ENCODE assay signal across 10 mouse cellular contexts in the genomic region with DNA sequence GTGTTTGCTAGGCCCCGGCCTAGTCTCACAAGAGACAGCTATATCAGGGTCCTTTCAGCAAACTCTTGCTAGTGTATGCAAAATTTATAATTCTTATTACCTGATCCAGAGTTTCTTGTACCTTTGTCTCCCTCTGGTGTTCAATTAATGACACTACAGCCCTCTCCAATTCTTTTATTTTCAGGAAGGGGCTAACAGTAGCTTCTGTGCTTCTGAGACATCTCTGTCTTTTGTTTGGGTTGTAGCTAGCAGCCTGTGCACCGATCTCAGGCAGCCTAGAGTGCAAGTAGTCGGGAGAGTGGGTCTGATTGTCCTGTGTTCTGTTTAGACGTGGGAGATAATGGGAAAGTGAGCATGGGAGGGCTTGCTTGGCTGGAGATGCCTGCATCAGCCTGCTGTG. TPM values are rescaled to one million over a fixed set of nuclear protein-coding genes. Genes with fewer than 3 reads are reported as not detected.
A peak's percentile ranks its signal among the peaks of the same experiment; 100 is the strongest.
DNase-seq lines count a peak whose midpoint lies in the region; ATAC-seq and TF ChIP-seq lines count a peak whose summit lies in the region.
"Had no signal": no experiment of that assay in that cellular context is flagged by ENCODE, and none has a peak within 500 bp of the region (broad histone marks: within the 10 kb centered on the region; RNA-seq: fewer than 3 reads in every experiment).

No protein-coding gene starts in this region.

- TF ChIP-seq POLR2A in MEL (IDR thresholded peaks at IDR 0.05; ENCODE audit: control insufficient read depth in 1 of 2, insufficient read depth in 1 of 2, low read depth in 1 of 2, low read length in 2 of 2, poor library complexity in 1 of 2), result no peak

- peak; percentile 91 for TF ChIP-seq RAD21 in MEL (IDR thresholded peaks at IDR 0.05; ENCODE audit: low read depth, low read length)

- no peaks in the 10 kb centered on the region for H3K9me3 ChIP-seq in kidney, postnatal 0 days (replicated peaks; ENCODE audit: low read length)
- H3K9me3 ChIP-seq in kidney, embryonic 15.5 days (replicated peaks), result no peaks in the 10 kb centered on the region
- no peaks in the 10 kb centered on the region for H3K9me3 ChIP-seq in MEL (replicated peaks; ENCODE audit: insufficient read depth, low read length)
- H3K9me3 ChIP-seq in hindbrain, embryonic 16.5 days (ENCODE audit: control insufficient read depth, low read length), result no peaks in the 10 kb centered on the region
- H3K9me3 ChIP-seq: embryonic facial prominence, embryonic 13.5 days; liver, embryonic 13.5 days had no signal

- no peaks in the 10 kb centered on the region for H3K4me1 ChIP-seq in kidney, postnatal 0 days (replicated peaks; ENCODE audit: insufficient read depth, low read length)
- H3K4me1 ChIP-seq in kidney, embryonic 15.5 days, result no peaks in the 10 kb centered on the region
- H3K4me1 ChIP-seq in MEL (ENCODE audit: control insufficient read depth in 1 of 2, insufficient read depth in 2 of 2, low read length in 2 of 2), result peaks cover 0 to 9% of the 10 kb centered on the region in 2 experiments; a peak in 2 of 4 replicates
- H3K4me1 ChIP-seq in hindbrain, embryonic 16.5 days (ENCODE audit: control insufficient read depth, insufficient read depth, low read depth, low read length), result no peaks in the 10 kb centered on the region
- H3K4me1 ChIP-seq: embryonic facial prominence, embryonic 13.5 days had no signal

- peak; percentile 74 for DNase-seq in kidney, postnatal 0 days (ENCODE audit: low spot score)
- DNase-seq in A20 (ENCODE audit: low read depth, low spot score) (peak; percentile 58), MEL (ENCODE audit: low read depth, low spot score) (peak; percentile 79)
- no peak for DNase-seq in spleen, postnatal 14 days (ENCODE audit: low spot score in 2 of 2)
- no peak for DNase-seq in adrenal gland, adult 18-20 months (ENCODE audit: low spot score in 2 of 2)
- no peak for DNase-seq in yolk sac, embryonic 10.5 days (ENCODE audit: low spot score)
- DNase-seq: liver, embryonic 13.5 days had no signal

- peak; percentile 75 for TF ChIP-seq CTCF in kidney, postnatal 0 days (IDR thresholded peaks at IDR 0.05; ENCODE audit: low read depth)
- TF ChIP-seq CTCF in MEL (IDR thresholded peaks at IDR 0.05 in 2 of 3, conservative IDR thresholded peaks at IDR 0.05 in 1 of 3; ENCODE audit: control insufficient read depth in 1 of 3, insufficient read depth in 1 of 3, low read depth in 2 of 3, low read length in 3 of 3, poor library complexity in 1 of 3, severe bottlenecking in 1 of 3), result peak in 2 of 3 experiments; percentile 84 to 89; a peak in 4 of 6 replicates

- no peak overlapping the region for H3K4me2 ChIP-seq in kidney, postnatal 0 days (ENCODE audit: low read length)
- no peak overlapping the region for H3K4me2 ChIP-seq in kidney, embryonic 15.5 days
- no peak overlapping the region for H3K4me2 ChIP-seq in hindbrain, embryonic 16.5 days (ENCODE audit: low read length)
- H3K4me2 ChIP-seq: embryonic facial prominence, embryonic 13.5 days; liver, embryonic 13.5 days had no signal

- no peaks in the 10 kb centered on the region for H3K36me3 ChIP-seq in kidney, postnatal 0 days (ENCODE audit: insufficient read depth, low read length)
- 0 out of 2 replicates have a peak, but pooled peaks cover 2% of the 10 kb centered on the region for H3K36me3 ChIP-seq in kidney, embryonic 15.5 days
- peaks cover 0 to 4% of the 10 kb centered on the region in 2 experiments; a peak in 1 of 4 replicates for H3K36me3 ChIP-seq in MEL (ENCODE audit: control insufficient read depth in 1 of 2, insufficient read depth in 2 of 2, low read length in 2 of 2)
- H3K36me3 ChIP-seq in hindbrain, embryonic 16.5 days (ENCODE audit: control insufficient read depth, insufficient read depth, low read length), result no peaks in the 10 kb centered on the region
- H3K36me3 ChIP-seq: liver, embryonic 13.5 days had no signal

- ATAC-seq in kidney, postnatal 0 days (replicated peaks; ENCODE audit: low FRiP score, low read depth), result no peak
- ATAC-seq in kidney, embryonic 15.5 days (replicated peaks; ENCODE audit: low FRiP score), result no peak
- peak; percentile 20; the same call in 1 of the 2 replicates for ATAC-seq in hindbrain, embryonic 16.5 days

- H3K79me2 ChIP-seq in MEL (ENCODE audit: control insufficient read depth, insufficient read depth, low read length, poor library complexity), result no peaks in the 10 kb centered on the region

- no peak overlapping the region for H3K4me3 ChIP-seq in kidney, postnatal 0 days (replicated peaks; ENCODE audit: low read depth, low read length)
- no peak overlapping the region for H3K4me3 ChIP-seq in kidney, embryonic 15.5 days (replicated peaks)
- H3K4me3 ChIP-seq in MEL (ENCODE audit: control insufficient read depth in 1 of 2, insufficient read depth in 1 of 2, low read depth in 2 of 2, low read length in 2 of 2), result no peak overlapping the region
- no peak overlapping the region for H3K4me3 ChIP-seq in hindbrain, embryonic 16.5 days (ENCODE audit: low read length)
- H3K4me3 ChIP-seq: embryonic facial prominence, embryonic 13.5 days; liver, embryonic 13.5 days had no signal

- H3K9ac ChIP-seq in kidney, postnatal 0 days (ENCODE audit: low read depth, low read length), result no peak overlapping the region
- no peak overlapping the region for H3K9ac ChIP-seq in kidney, embryonic 15.5 days
- H3K9ac ChIP-seq in MEL (ENCODE audit: control insufficient read depth, low read depth, low read length, poor library complexity, severe bottlenecking), result no peak overlapping the region
- H3K9ac ChIP-seq in hindbrain, embryonic 16.5 days (ENCODE audit: low read depth, low read length), result no peak overlapping the region
- H3K9ac ChIP-seq: embryonic facial prominence, embryonic 13.5 days; liver, embryonic 13.5 days had no signal

- 20% methylated on average over 4 of the region's 4 CpGs for WGBS in kidney, postnatal 0 days
- 24% methylated on average over 4 of the region's 4 CpGs for WGBS in kidney, embryonic 15.5 days
- WGBS in hindbrain, embryonic 16.5 days, result 14% methylated on average over 4 of the region's 4 CpGs

- TF ChIP-seq EP300 in MEL (IDR thresholded peaks at IDR 0.05; ENCODE audit: low read depth in 1 of 2, low read length in 2 of 2), result no peak

- H3K27ac ChIP-seq in kidney, postnatal 0 days, result no peak overlapping the region
- H3K27ac ChIP-seq in kidney, embryonic 15.5 days, result no peak overlapping the region
- no peak overlapping the region for H3K27ac ChIP-seq in MEL (ENCODE audit: control insufficient read depth, low read depth, low read length)
- H3K27ac ChIP-seq in hindbrain, embryonic 16.5 days (ENCODE audit: low read depth, low read length), result no peak overlapping the region
- H3K27ac ChIP-seq: embryonic facial prominence, embryonic 13.5 days; liver, embryonic 13.5 days had no signal

- H3K27me3 ChIP-seq in kidney, postnatal 0 days (ENCODE audit: insufficient read depth, low read length), result no peaks in the 10 kb centered on the region
- H3K27me3 ChIP-seq in kidney, embryonic 15.5 days, result no peaks in the 10 kb centered on the region
- no peaks in the 10 kb centered on the region for H3K27me3 ChIP-seq in MEL (ENCODE audit: control insufficient read depth in 1 of 2, insufficient read depth in 2 of 2, low read length in 2 of 2)
- H3K27me3 ChIP-seq in hindbrain, embryonic 16.5 days (replicated peaks; ENCODE audit: control insufficient read depth, insufficient read depth, low read length), result no peaks in the 10 kb centered on the region
- H3K27me3 ChIP-seq: embryonic facial prominence, embryonic 13.5 days; liver, embryonic 13.5 days had no signal

TF ChIP-seq in MEL, 35 proteins besides CTCF, POLR2A, EP300 and RAD21 (continues in another document):
- TF ChIP-seq ZNF384 (IDR thresholded peaks at IDR 0.05; ENCODE audit: low read depth, low read length), result peak; percentile 33; the same call in 1 of the 2 replicates
- TF ChIP-seq CHD1 (IDR thresholded peaks at IDR 0.05; ENCODE audit: low read depth, low read length), result no peak
- TF ChIP-seq MEF2A (IDR thresholded peaks at IDR 0.05; ENCODE audit: extremely low read depth, insufficient replicate concordance, low read depth, low read length, poor library complexity, severe bottlenecking), result no peak
- TF ChIP-seq ELF1 (IDR thresholded peaks at IDR 0.05; ENCODE audit: low read depth, low read length), result peak; percentile 39; the same call in 1 of the 2 replicates
- 0 out of 2 replicates have a peak, but pooled peaks have one; percentile 49 for TF ChIP-seq MAZ (IDR thresholded peaks at IDR 0.05; ENCODE audit: low read depth, low read length)
- 0 out of 2 replicates have a peak, but pooled peaks have one; percentile 17 for TF ChIP-seq RCOR1 (IDR thresholded peaks at IDR 0.05; ENCODE audit: low read depth, low read length)
- TF ChIP-seq ZMIZ1 (IDR thresholded peaks at IDR 0.05; ENCODE audit: low read depth, low read length), result no peak
- no peak for TF ChIP-seq TCF12 (IDR thresholded peaks at IDR 0.05; ENCODE audit: low read depth, low read length)
- TF ChIP-seq KAT2A (conservative IDR thresholded peaks at IDR 0.05; ENCODE audit: low read depth, low read length), result no peak
- no peak for TF ChIP-seq MAFK (IDR thresholded peaks at IDR 0.05; ENCODE audit: borderline replicate concordance, low read depth, low read length)
- no peak for TF ChIP-seq USF2 (IDR thresholded peaks at IDR 0.05; ENCODE audit: borderline replicate concordance in 1 of 2, insufficient read depth in 1 of 2, low read depth in 1 of 2, low read length in 2 of 2)
- peak; percentile 92 for TF ChIP-seq SMC3 (IDR thresholded peaks at IDR 0.05; ENCODE audit: low read depth, low read length)
- peak; percentile 50 for TF ChIP-seq BHLHE40 (IDR thresholded peaks at IDR 0.05; ENCODE audit: borderline replicate concordance, low read depth, low read length)
- no peak for TF ChIP-seq GATA1 (IDR thresholded peaks at IDR 0.05; ENCODE audit: low read depth, low read length)
- TF ChIP-seq MYC (IDR thresholded peaks at IDR 0.05; ENCODE audit: low read depth, low read length), result no peak
- TF ChIP-seq NELFE (IDR thresholded peaks at IDR 0.05; ENCODE audit: low read depth, low read length), result no peak
- no peak for TF ChIP-seq E2F4 (IDR thresholded peaks at IDR 0.05; ENCODE audit: borderline replicate concordance, low read depth, low read length)
- no peak for TF ChIP-seq POLR2AphosphoS2 (IDR thresholded peaks at IDR 0.05; ENCODE audit: low read length)
- TF ChIP-seq MXI1 (IDR thresholded peaks at IDR 0.05; ENCODE audit: low read depth, low read length), result no peak
- no peak for TF ChIP-seq MYB (IDR thresholded peaks at IDR 0.05; ENCODE audit: low read depth, low read length)

RNA-seq across cellular contexts. Expression of a gene that starts 42.9 kb away (rescaled TPM):
- 27.3 and 32.8 TPM in 2 replicates for polyA plus RNA-seq in kidney, postnatal 0 days (2015; fragmentation: Nextera tagmentation; extraction: Ambion mirVana)
- polyA plus RNA-seq in kidney, embryonic 15.5 days (2015; fragmentation: Nextera tagmentation; extraction: Ambion mirVana), result 37.4 and 44.4 TPM in 2 replicates
- 9.9 and 12.1 TPM in 2 replicates for total RNA-seq in MEL (2012; rRNA removed)
- polyA plus RNA-seq in MEL (2012; ENCODE audit: insufficient read depth in 1 of 2, insufficient read length in 2 of 2, low read depth in 1 of 2, low replicate concordance in 2 of 2, missing spikeins in 1 of 2), result 100 to 1,000 TPM in 1 of 2 experiments, 1 to 10 TPM in 1; 5.4 to 113 TPM
- polyA plus RNA-seq in hindbrain, embryonic 16.5 days (2015; fragmentation: Nextera tagmentation; extraction: Ambion mirVana), result 43.1 and 47.8 TPM in 2 replicates
- total RNA-seq in adrenal gland, adult 18-20 months (2021), result 10 to 100 TPM; 37.7 to 43.6 TPM

Comparison
In these comparisons a context has a peak if more than half of its experiments do, and no peak if none do; other contexts are left out.
1. DNase-seq: peak in kidney, postnatal 0 days (single experiment), A20 (single experiment) and MEL (single experiment); none in spleen, postnatal 14 days (0 of 2), adrenal gland, adult 18-20 months (0 of 2) and yolk sac, embryonic 10.5 days (single experiment).